Mouse (Mus musculus): ENCODE results near the gene Pygl.
"Not testable (repeated sequence)": the region's sequence is repeated elsewhere in the genome, so short reads cannot be mapped to it uniquely, and the experiment has no call there.

The Pygl gene

DNA sequence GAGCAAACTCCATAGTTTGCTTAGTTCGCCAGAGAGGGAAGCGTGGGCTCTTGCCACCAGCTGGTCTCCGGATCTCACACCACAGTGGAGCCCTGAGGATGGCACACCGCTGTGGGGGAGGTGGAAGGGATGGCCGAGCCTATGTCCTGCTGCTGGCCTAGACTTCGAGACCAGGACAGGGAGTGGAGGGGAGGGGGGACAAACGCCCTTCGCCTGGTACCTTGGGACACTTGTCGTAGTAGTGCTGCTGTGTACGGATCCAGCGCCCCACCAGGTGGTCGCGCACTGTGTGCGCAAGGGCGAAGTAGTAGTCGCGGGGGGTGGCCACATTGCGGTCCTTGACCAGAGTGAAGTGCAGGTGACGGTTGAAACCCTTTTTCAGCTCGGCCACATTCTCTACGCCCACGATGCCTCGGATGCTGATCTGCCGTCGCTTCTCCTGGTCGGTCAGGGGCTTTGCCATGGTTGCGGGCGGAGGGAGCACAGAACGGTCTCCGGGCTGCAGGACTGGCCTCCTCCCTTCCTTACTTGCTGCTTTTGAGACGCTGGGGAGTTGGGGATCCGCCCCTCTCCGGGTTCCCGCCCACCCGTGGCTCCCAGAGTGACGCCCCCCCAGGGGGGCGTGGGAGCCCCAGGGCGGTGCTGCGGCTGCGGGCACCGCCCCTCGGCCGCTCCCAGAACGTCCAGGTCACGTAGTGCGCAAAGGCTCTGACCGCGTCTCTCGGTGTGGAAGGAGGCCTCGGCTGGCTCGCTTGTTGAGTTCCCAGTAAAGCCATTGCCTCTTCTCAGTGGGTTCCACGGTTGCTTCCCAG is 4.0 kb downstream of the Pygl start:
- DNase-seq (ENCODE audit: low spot score in 2 of 2), result no peak

GRCm38 (mm10) chr12:70226655-70227054 is 4.6 kb downstream of the Pygl start:
- no peak for DNase-seq (ENCODE audit: low spot score in 2 of 2)

- no peak for DNase-seq (ENCODE audit: low spot score in 2 of 2)
Measured at GRCm38 (mm10) chr12:70223331-70223730, 8.0 kb downstream of the Pygl start.

GRCm38 (mm10) chr12:70221425-70221824 is 9.9 kb downstream of the Pygl start:
- DNase-seq (ENCODE audit: low spot score in 2 of 2), result no peak

- no peak for DNase-seq (ENCODE audit: low spot score in 2 of 2)
Measured at GRCm38 (mm10) chr12:70218795-70219540, 12.3 kb downstream of the Pygl start.

- DNase-seq (ENCODE audit: low spot score in 2 of 2), result no peak
Measured at GRCm38 (mm10) chr12:70216229-70216800, 15.0 kb downstream of the Pygl start.

GRCm38 (mm10) chr12:70214281-70214680 is 17.0 kb downstream of the Pygl start:
- DNase-seq (ENCODE audit: low spot score in 2 of 2), result no peak

- no peak for DNase-seq (ENCODE audit: low spot score in 2 of 2)
Measured at GRCm38 (mm10) chr12:70213601-70214000, 17.7 kb downstream of the Pygl start.

DNA sequence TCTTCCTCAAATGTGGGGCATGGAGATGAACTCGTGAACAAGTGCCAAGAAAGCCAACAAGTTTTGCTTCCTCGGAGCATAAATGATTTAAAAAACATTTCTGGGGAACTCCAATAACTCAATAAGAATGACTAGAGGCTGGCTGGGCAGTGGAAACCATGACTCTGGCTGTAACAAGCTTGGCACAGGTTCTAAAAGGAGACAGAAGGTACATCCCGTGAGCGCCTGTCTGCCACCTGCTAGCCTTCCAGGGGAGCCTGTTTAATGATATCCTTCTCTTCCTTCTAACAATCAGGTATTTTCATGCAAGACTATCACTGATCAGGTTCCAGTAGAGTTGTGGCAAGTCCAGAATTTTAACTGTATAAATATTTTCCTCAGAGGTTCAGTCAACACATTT is 18.8 kb downstream of the Pygl start:
- no peak for DNase-seq (ENCODE audit: low spot score in 2 of 2)

DNA sequence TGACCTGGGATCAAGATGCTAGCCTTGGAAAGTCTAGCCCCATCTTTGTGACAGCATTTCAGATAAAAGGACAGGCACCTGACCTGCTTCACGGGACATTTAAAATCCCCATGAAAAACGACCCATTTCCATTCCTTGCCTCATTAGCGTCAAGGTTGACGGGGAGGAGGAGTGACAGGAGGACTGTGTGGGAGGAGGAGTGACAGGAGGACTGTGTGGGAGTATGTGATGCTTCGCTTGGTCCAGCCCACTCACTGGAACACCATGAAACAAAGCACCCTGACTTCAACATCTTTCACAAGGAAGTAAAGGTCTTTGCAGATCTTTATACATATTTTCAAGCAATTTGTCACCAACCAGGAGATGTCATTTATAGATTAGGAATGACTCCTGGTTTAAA is 23.1 kb downstream of the Pygl start:
- DNase-seq (ENCODE audit: low spot score in 2 of 2), result no peak

GRCm38 (mm10) chr12:70204433-70204832 is 26.9 kb downstream of the Pygl start:
- no peak for DNase-seq (ENCODE audit: low spot score in 2 of 2)

DNA sequence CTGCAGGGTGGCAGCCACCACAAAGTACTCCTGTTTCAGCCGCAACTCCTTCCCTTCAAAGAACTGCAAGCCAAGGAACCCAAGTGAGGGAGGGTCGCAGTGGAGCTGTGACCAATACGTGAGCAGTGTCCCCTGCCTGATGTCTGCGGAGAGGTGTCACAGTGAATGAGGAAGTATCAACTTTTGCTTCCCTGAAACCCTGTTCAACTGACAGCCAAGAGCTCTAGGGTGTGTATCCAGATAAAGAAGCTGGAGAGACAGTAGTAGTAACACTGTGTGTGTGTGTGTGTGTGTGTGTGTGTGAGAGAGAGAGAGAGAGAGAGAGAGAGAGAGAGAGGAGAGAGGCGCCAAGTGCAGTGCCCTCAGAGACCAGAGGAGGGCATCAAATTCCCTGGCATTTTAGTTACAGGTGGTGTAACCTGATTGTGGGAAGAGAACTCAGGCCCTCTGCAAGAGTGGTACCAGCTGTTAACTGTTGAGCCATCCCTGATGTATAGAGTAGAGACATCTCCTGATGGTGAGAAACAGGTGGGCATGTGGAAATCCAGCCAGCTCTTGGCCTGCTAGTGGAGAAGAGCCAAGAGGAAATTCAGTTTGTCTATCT is 29.3 kb downstream of the Pygl start:
- no peak for DNase-seq (ENCODE audit: low spot score in 2 of 2)

DNA sequence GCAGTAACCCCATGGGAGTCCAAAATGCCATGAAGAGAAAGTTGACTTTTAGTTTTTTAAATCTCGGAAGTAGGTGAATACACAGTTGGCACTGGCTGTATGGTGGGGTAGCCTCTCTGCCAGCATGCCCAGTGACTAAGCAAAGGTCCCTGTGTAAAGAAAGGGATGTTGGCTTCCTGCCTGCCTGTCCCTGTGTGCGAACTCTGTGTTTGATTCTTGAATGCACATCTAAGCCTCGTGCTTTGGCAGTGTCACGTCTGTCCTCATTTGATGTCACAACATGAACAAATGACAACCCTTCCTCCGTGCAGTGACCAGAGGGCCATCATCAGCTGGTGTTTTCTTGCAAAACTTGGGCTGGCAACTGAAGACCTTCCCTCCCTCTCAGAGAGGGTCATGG is 34.9 kb downstream of the Pygl start:
- no peak for DNase-seq (ENCODE audit: low spot score in 2 of 2)

DNA sequence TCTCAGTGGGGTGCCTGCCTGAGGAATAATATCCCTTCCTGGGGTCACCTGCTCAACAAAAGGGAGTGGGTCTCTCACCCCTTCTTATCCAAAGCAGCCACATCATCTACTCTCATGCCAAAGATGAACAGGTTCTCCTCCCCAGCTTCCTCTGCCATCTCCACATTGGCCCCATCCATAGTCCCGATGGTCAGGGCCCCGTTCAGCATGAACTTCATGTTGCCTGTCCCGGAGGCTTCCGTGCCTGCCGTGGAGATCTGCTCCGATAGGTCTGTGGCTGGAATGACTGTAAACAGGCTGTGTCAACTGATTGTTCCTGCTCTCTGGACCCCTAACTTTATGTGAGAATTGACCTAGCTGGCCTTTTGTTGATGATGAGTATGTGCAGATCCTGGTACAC is 35.9 kb downstream of the Pygl start:
- no peak for DNase-seq (ENCODE audit: low spot score in 2 of 2)

DNA sequence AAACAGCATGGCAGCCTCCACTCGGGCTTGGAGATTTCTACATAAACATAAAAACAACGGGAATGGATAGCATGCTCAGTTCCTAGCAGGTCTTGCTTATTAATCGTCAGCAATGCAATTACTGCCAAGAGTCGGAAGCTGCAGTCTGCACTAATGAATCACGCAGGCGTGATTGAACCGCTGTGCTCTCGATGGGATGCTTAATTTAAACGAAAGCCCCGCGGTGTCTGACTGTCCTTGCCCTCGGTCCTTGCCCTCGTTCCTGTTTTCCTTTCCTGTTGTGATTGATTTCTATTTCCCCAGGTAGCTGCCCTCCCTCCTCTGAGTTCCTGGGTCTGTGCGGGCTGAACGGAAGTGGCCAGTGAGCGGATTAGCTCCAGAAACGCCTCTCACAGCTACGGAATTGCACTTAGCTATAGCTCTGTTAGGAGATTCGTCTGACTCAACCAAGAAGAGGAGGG is 39.0 kb downstream of the Pygl start:
- DNase-seq (ENCODE audit: low spot score in 2 of 2), result no peak

DNA sequence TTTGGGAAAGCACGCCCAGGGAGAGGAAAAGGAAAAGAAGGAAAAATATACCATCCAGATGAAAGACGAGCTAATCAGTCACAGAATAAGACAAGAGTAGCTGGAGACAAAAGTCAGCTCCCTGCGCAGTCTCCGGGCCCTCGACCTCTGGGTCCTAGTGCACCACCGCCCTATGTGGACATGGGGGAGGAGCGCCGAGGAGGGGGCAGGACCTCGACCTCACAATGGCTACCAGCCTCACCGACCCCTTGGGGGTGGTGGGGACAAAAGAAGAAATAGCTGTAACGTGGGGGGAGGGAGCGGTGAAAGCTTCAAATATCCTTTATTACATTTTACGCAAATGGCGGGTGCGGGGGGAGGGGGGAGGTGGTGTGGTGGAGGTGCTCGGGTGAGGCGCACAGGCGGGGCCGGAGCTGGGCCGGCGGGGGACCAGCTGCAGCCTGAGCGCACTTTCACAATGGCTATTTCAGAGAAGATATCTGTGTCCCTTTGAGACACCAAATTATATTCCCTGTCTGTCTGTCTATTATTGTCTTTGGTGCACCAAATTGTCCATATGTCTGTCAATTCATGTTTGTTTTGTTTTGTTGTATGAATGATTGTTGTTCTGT is 47.0 kb downstream of the Pygl start:
- no peak for DNase-seq (ENCODE audit: low spot score in 2 of 2)

- not testable (repeated sequence) for DNase-seq (ENCODE audit: low spot score in 2 of 2)
Measured at GRCm38 (mm10) chr12:70183507-70183906, 47.8 kb downstream of the Pygl start.

DNA sequence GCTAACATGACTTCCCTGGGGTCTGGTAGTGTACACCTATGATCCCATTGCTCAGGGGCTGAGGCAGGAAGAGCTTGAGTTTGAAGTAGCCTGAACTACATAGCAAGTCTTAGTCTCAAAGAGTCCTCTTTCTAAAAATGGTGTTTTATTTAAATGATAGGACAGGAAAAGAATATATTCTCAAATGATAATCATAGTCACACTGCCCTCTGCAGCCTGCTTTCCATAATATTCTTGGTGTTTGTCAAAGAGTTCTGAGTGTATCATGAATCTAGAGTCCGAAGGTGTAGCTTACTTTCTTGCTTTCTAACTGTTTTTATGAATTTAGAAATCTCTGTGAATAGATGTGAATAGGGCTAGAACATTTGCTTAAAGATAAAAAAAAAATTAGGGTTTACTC is 61.3 kb downstream of the Pygl start:
- no peak for DNase-seq (ENCODE audit: low spot score in 2 of 2)

DNA sequence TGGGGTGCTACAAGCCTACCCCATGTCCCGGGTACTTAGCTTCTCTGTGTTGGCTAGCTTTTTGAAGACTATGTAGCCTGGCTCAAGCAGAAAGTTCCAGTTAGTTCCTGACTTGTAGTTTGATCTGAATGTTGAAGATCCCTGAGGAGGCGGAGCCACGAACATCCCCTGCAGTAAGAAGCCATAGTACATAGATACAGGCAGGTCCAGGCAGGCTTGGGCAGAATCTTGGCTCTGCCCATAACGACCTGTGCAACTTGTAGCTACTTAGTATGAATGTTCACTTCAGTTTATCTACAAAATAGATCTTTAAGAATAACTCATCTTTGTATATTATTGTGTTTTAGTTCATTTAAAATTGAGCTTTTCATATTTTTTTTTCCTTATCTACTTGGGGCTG is 63.3 kb downstream of the Pygl start:
- DNase-seq (ENCODE audit: low spot score in 2 of 2), result no peak

- no peak for DNase-seq (ENCODE audit: low spot score in 2 of 2)
Measured at GRCm38 (mm10) chr12:70164741-70165140, 66.5 kb downstream of the Pygl start.

- DNase-seq (ENCODE audit: low spot score in 2 of 2), result no peak
Measured at GRCm38 (mm10) chr12:70161057-70161456, 70.2 kb downstream of the Pygl start.

Data from frontal cortex, postnatal 10 days (tissue).